Mouse (Mus musculus) embryonic facial prominence, embryonic 15.5 days (tissue): ENCODE results near the gene Gpn3. TPM values are rescaled to one million over a fixed set of nuclear protein-coding genes. Genes with fewer than 3 reads are reported as not detected.

ENCODE experiments used
- ATAC-seq: fragments of 200-750 bp; cut with Nextera tagmentation; 2 replicates; pipeline ENCODE4 v1.8.0; 2017; ENCODE audit warnings: low read depth, moderate TSS enrichment; ENCODE audit not compliant: insufficient number of reproducible peaks, low FRiP score, low TSS enrichment
- H3K27ac ChIP-seq: fragments of 300-500 bp; sonication (generic); replicated peaks from 2 replicates; pipeline ENCODE4 v1.5.1; 2015; ENCODE audit warnings: mild to moderate bottlenecking, inconsistent platforms
- H3K27me3 ChIP-seq: fragments of 300-500 bp; sonication (generic); 2 replicates; pipeline ENCODE4 v1.6.1; 2015; ENCODE audit warnings: inconsistent platforms
- H3K36me3 ChIP-seq: fragments of 300-500 bp; sonication (generic); 2 replicates; pipeline ENCODE4 v1.6.1; 2015; ENCODE audit warnings: mild to moderate bottlenecking, inconsistent platforms
- H3K4me1 ChIP-seq: fragments of 300-500 bp; sonication (generic); 2 replicates; pipeline ENCODE4 v1.6.1; 2015; ENCODE audit warnings: inconsistent platforms
- H3K4me2 ChIP-seq: fragments of 300-500 bp; sonication (generic); replicated peaks from 2 replicates; pipeline ENCODE4 v1.6.1; 2015; ENCODE audit warnings: mild to moderate bottlenecking, inconsistent platforms
- H3K4me3 ChIP-seq: fragments of 300-500 bp; sonication (generic); replicated peaks from 2 replicates; pipeline ENCODE4 v1.5.1; 2015; ENCODE audit warnings: mild to moderate bottlenecking, inconsistent platforms
- H3K9ac ChIP-seq: fragments of 300-500 bp; sonication (generic); 2 replicates; pipeline ENCODE4 v1.6.1; 2015; ENCODE audit warnings: inconsistent platforms
- H3K9me3 ChIP-seq: fragments of 300-500 bp; sonication (generic); replicated peaks from 2 replicates; pipeline ENCODE4 v1.6.1; 2016; ENCODE audit warnings: inconsistent platforms
- WGBS: fragments of 180-500 bp; shearing (Covaris S2); methylation state at CpG from one replicate; pipeline ENCODE4 v1.1.7; 2015; 5-methylcytosine and 5-hydroxymethylcytosine counted together
- polyA plus RNA-seq: library from polyadenylated mRNA; unstranded; fragments of >200 nt; fragmentation: Nextera tagmentation; extraction: Ambion mirVana; gene quantifications from 2 replicates; pipeline ENCODE4 v1.2.1, GENCODE M21; 2015

The Gpn3 gene
- polyA plus RNA-seq, 1 experiment from 2014 or later: 61.3 TPM

GRCm38 (mm10) chr5:122391178-122391785, 19.6 kb downstream of the Gpn3 start:
- Histone ChIP-seq H3K9ac (no peak overlapping the region), H3K4me2 (peak overlapping the region; percentile 77), H3K27ac (no peak overlapping the region), H3K4me3 (peak overlapping the region; percentile 76), H3K4me1 (peaks cover 11% of the 10 kb centered on the region), H3K27me3 (no peaks in the 10 kb centered on the region), H3K36me3 (no peaks in the 10 kb centered on the region), H3K9me3 (no peaks in the 10 kb centered on the region)
- no peak for ATAC-seq
- 53% methylated on average over 16 of the region's 16 CpGs for WGBS

- peaks cover 11% of the 10 kb centered on the region for H3K4me1 ChIP-seq
- peak within 1 kb of the TSS; percentile 76 for H3K4me3 ChIP-seq
- H3K27me3 ChIP-seq: no peaks in the 10 kb centered on the region
- H3K36me3 ChIP-seq: peaks cover 3% of the 10 kb centered on the region; the same call in 1 of the 2 replicates
- 0 out of 2 replicates have a peak within 1 kb of the TSS, but pooled peaks have one; percentile 24 for H3K27ac ChIP-seq
- H3K9ac ChIP-seq: peak within 1 kb of the TSS; percentile 68
- H3K9me3 ChIP-seq: no peaks in the 10 kb centered on the region
- peak within 1 kb of the TSS; percentile 77 for H3K4me2 ChIP-seq
- ATAC-seq: peak; percentile 83
- under 1% methylated on average over 39 of the region's 39 CpGs for WGBS
Measured at GRCm38 (mm10) chr5:122391786-122392180, 20.1 kb downstream of the Gpn3 start, which contains the start of gene Arpc3. TSS of gene Arpc3 (plus strand) at chr5:122391878.

DNA sequence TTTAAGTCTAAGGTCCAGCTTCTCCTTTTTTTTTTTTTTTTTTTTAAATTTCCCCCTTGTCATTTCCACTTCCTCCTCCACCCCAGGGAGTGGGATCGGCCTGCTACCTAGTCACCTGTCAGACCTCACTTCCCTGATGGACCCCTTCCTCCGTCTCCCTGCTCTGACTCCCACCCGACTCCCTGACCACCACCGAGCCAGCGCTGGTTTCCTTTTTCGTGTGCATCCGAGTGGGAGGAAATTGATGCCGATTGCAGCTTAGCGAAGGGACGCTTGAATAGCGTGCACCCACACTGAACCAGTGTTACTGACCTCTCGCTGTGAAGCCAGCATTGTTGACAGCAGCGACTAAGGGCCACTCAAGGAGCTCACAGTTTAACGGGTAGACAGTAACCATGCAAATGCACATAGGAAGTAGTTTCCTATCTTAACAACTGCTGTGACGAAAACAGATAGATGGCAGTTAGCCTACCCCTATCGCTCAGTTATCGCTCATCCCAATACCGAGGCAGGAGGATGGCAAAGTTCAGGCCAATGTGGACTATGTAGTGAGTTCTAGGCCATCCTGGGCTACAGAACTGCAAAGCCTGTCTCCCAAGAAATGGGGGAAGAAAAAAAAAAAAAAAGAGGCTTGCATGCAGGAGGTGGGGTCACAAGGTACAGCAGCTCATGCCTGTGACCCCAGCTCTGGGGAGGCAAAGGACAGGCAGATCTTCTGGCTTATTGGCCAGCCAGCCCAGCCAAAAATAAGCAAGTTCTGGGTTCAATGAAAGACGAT, 20.7 kb downstream of the Gpn3 start:
- H3K4me2 ChIP-seq: peak overlapping the region; percentile 77
- peaks cover 11% of the 10 kb centered on the region for H3K4me1 ChIP-seq
- peak overlapping the region; percentile 68 for H3K9ac ChIP-seq
- 13% methylated on average over 19 of the region's 19 CpGs for WGBS
- H3K4me3 ChIP-seq: peak overlapping the region; percentile 76
- no peak for ATAC-seq
- H3K36me3 ChIP-seq: peaks cover 10% of the 10 kb centered on the region; the same call in 1 of the 2 replicates
- H3K27me3 ChIP-seq: no peaks in the 10 kb centered on the region
- H3K27ac ChIP-seq: 0 out of 2 replicates have a peak overlapping the region, but pooled peaks have one; percentile 24
- no peaks in the 10 kb centered on the region for H3K9me3 ChIP-seq

DNA sequence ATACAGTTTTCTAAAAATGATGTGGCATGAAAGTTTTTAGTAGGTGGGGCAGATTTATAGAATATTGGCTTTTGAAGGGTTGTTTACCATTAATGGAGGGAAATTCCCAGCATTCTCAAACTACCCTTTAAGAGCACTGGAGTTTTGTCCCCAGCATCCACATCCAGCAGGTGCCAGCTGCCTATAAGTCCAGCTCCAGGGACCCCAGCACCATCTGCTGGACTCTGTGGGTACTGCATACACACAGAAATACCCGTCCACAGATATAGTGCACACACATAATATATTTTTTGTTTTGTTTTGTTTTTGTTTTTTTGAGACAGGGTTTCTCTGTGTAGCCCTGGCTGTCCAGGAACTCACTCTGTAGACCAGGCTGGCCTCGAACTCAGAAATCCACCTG, 22.2 kb downstream of the Gpn3 start:
- H3K9me3 ChIP-seq: no peaks in the 10 kb centered on the region
- WGBS: 48% methylated on average over 2 of the region's 2 CpGs
- H3K4me2 ChIP-seq: no peak overlapping the region
- H3K4me1 ChIP-seq: peaks cover 11% of the 10 kb centered on the region
- no peak for ATAC-seq
- no peak overlapping the region for H3K9ac ChIP-seq
- no peak overlapping the region for H3K27ac ChIP-seq
- no peaks in the 10 kb centered on the region for H3K27me3 ChIP-seq
- H3K4me3 ChIP-seq: no peak overlapping the region
- peaks cover 18% of the 10 kb centered on the region; the same call in 1 of the 2 replicates for H3K36me3 ChIP-seq

GRCm38 (mm10) chr5:122396791-122397190, 25.1 kb downstream of the Gpn3 start:
- Histone ChIP-seq H3K9ac (no peak overlapping the region), H3K36me3 (peaks cover 38% of the 10 kb centered on the region), H3K27ac (no peak overlapping the region), H3K4me1 (peaks cover 11% of the 10 kb centered on the region), H3K27me3 (no peaks in the 10 kb centered on the region), H3K9me3 (no peaks in the 10 kb centered on the region), H3K4me2 (no peak overlapping the region), H3K4me3 (no peak overlapping the region)
- 0 out of 2 replicates have a peak, but pooled peaks have one; percentile 16 for ATAC-seq
- 89% methylated on average over 10 of the region's 10 CpGs for WGBS

DNA sequence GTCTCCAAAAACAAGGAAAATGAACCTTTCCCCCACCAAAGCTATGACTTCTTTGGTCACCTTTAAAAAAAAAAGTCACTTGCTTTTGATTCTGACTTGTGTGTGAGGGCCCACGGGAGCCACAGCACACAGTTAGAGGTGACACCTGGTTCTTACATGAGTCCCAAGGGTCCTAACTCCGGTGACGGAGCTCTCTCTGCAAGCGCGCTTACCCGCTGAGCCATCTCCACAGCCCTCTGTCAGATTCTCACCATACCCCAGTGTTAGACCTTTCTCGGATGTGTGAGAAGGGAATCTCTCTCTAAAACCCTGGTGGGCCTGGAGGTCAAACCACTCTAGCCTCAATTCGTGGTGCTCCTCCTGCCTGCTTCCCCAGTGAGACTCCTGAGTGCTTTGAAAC, 25.8 kb downstream of the Gpn3 start:
- no peak overlapping the region for H3K9ac ChIP-seq
- no peak overlapping the region for H3K4me3 ChIP-seq
- no peak overlapping the region for H3K27ac ChIP-seq
- 89% methylated on average over 8 of the region's 8 CpGs for WGBS
- H3K4me2 ChIP-seq: no peak overlapping the region
- no peak for ATAC-seq
- peaks cover 45% of the 10 kb centered on the region for H3K36me3 ChIP-seq
- peaks cover 9% of the 10 kb centered on the region for H3K4me1 ChIP-seq
- H3K9me3 ChIP-seq: no peaks in the 10 kb centered on the region
- no peaks in the 10 kb centered on the region for H3K27me3 ChIP-seq

GRCm38 (mm10) chr5:122399871-122400270, 28.2 kb downstream of the Gpn3 start:
- Histone ChIP-seq H3K4me3 (no peak overlapping the region), H3K4me2 (no peak overlapping the region), H3K36me3 (peaks cover 69% of the 10 kb centered on the region), H3K4me1 (no peaks in the 10 kb centered on the region), H3K27me3 (no peaks in the 10 kb centered on the region), H3K9ac (no peak overlapping the region), H3K27ac (no peak overlapping the region), H3K9me3 (no peaks in the 10 kb centered on the region)
- 92% methylated on average over 8 of the region's 8 CpGs for WGBS
- ATAC-seq: no peak

- H3K9me3 ChIP-seq: no peaks in the 10 kb centered on the region
- no peak overlapping the region for H3K4me3 ChIP-seq
- no peak for ATAC-seq
- WGBS: 76% methylated on average over 18 of the region's 18 CpGs
- no peak overlapping the region for H3K4me2 ChIP-seq
- H3K27ac ChIP-seq: no peak overlapping the region
- peaks cover 78% of the 10 kb centered on the region for H3K36me3 ChIP-seq
- no peak overlapping the region for H3K9ac ChIP-seq
- no peaks in the 10 kb centered on the region for H3K4me1 ChIP-seq
- no peaks in the 10 kb centered on the region for H3K27me3 ChIP-seq
Measured at GRCm38 (mm10) chr5:122400628-122401302, 29.1 kb downstream of the Gpn3 start.

DNA sequence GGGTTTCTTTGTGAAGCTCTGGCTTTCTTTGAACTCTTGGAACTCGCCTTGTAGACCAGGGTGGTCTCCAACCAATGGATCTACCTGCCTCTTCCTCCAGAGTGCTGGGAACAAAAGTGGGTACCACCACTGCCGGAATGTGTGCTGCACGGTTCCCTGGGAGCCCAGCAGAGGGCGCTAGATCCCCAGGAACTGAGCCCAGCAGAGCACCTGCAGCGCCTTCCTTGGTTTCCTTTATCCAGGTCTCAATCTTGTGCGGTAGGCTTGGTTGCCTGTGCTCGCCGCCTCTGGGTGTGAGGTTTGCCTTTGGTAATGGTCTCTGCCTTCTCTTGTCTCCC, 29.6 kb downstream of the Gpn3 start:
- Histone ChIP-seq H3K4me2 (no peak overlapping the region), H3K4me1 (no peaks in the 10 kb centered on the region), H3K9me3 (no peaks in the 10 kb centered on the region), H3K27ac (no peak overlapping the region), H3K9ac (no peak overlapping the region), H3K27me3 (no peaks in the 10 kb centered on the region), H3K4me3 (no peak overlapping the region), H3K36me3 (peaks cover 83% of the 10 kb centered on the region)
- ATAC-seq: no peak
- 22% methylated on average over 8 of the region's 8 CpGs for WGBS

GRCm38 (mm10) chr5:122402160-122402559, 30.5 kb downstream of the Gpn3 start:
- H3K27me3 ChIP-seq: no peaks in the 10 kb centered on the region
- no peak for ATAC-seq
- no peak overlapping the region for H3K4me3 ChIP-seq
- WGBS: 81% methylated on average over 13 of the region's 13 CpGs
- H3K36me3 ChIP-seq: peaks cover 85% of the 10 kb centered on the region
- H3K9me3 ChIP-seq: no peaks in the 10 kb centered on the region
- H3K9ac ChIP-seq: no peak overlapping the region
- H3K4me2 ChIP-seq: no peak overlapping the region
- no peaks in the 10 kb centered on the region for H3K4me1 ChIP-seq
- H3K27ac ChIP-seq: no peak overlapping the region

DNA sequence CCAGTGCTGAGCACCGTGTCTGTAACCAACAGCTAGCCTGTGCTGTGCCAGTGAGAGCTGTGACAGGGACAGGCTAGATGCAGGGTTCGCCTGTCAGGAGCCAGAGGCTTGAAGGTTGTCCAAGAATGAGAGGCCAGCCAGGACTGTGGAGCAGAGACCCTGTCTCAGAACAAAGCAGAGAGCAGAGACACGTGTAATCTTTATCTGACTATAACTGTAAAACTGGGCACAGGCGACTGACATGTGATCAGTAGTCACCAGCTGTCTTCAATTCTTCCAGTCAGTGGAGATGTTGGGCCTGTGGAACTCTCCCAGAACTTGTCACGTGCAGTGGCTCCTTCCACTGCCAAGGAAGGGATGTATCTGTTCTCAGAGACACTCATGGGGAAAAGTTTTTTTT, 31.1 kb downstream of the Gpn3 start:
- H3K27ac ChIP-seq: no peak overlapping the region
- H3K9ac ChIP-seq: no peak overlapping the region
- 81% methylated on average over 5 of the region's 5 CpGs for WGBS
- H3K4me2 ChIP-seq: no peak overlapping the region
- no peaks in the 10 kb centered on the region for H3K27me3 ChIP-seq
- peaks cover 83% of the 10 kb centered on the region for H3K36me3 ChIP-seq
- no peak for ATAC-seq
- H3K9me3 ChIP-seq: no peaks in the 10 kb centered on the region
- H3K4me1 ChIP-seq: no peaks in the 10 kb centered on the region
- no peak overlapping the region for H3K4me3 ChIP-seq
